Mouse (Mus musculus) lung, embryonic 14.5 days (tissue): ENCODE measurements at regions not wholly inside any gene's neighbourhood (a gene's known extent, or its start where the extent isn't known, plus 50 kb on each side); places are given as distances from the start of the nearest gene placed in this dataset.

Source experiments
- ATAC-seq: fragments of 200-750 bp; cut with Nextera tagmentation; 2 replicates; pipeline ENCODE4 v1.8.0; 2017; ENCODE audit warnings: mild to moderate bottlenecking, moderate TSS enrichment, moderate library complexity; ENCODE audit not compliant: insufficient read depth
- DNase-seq: peaks from one replicate; pipeline ENCODE4 v3.0.0-alpha.2; 2015
- H3K27ac ChIP-seq: fragments of 300-500 bp; sonication (generic); 2 replicates; pipeline ENCODE4 v1.5.1; 2014; ENCODE audit warnings: low read depth, mild to moderate bottlenecking, moderate library complexity
- H3K27me3 ChIP-seq: fragments of 300-500 bp; sonication (generic); 2 replicates; pipeline ENCODE4 v1.6.1; 2014; ENCODE audit warnings: low read length, control low read depth; ENCODE audit not compliant: insufficient read depth
- H3K36me3 ChIP-seq: fragments of 300-500 bp; sonication (generic); 2 replicates; pipeline ENCODE4 v1.6.1; 2014; ENCODE audit warnings: control low read depth; ENCODE audit not compliant: insufficient read depth
- H3K4me1 ChIP-seq: fragments of 300-500 bp; sonication (generic); 2 replicates; pipeline ENCODE4 v1.6.1; 2014; ENCODE audit warnings: antibody characterized with exemption, control low read depth; ENCODE audit not compliant: insufficient read depth
- H3K4me2 ChIP-seq: fragments of 300-500 bp; sonication (generic); 2 replicates; pipeline ENCODE4 v1.6.1; 2014; ENCODE audit warnings: mild to moderate bottlenecking
- H3K4me3 ChIP-seq: fragments of 300-500 bp; sonication (generic); 2 replicates; pipeline ENCODE4 v1.5.1; 2014; ENCODE audit warnings: low read depth, low read length
- H3K9ac ChIP-seq: fragments of 300-500 bp; sonication (generic); 2 replicates; pipeline ENCODE4 v1.6.1; 2014
- H3K9me3 ChIP-seq: fragments of 300-500 bp; sonication (generic); 2 replicates; pipeline ENCODE4 v1.6.1; 2016; ENCODE audit warnings: low read depth, low read length, control low read depth
- CTCF ChIP-seq: IDR thresholded peaks from 2 replicates; pipeline ENCODE4 v1.5.1; 2016; ENCODE audit warnings: antibody characterized with exemption, low read depth
- WGBS: fragments of 180-500 bp; shearing (Covaris S2); extraction: QIAGEN DNeasy Blood & Tissue Kit; methylation state at CpG from one replicate; pipeline ENCODE4 v1.1.7; 2014; 5-methylcytosine and 5-hydroxymethylcytosine counted together

GRCm38 (mm10) chrX:143996716-143997115 lies 63.6 kb upstream of the Dcx start:
- DNase-seq (peak; percentile 77), ATAC-seq (no peak)
- WGBS: 19% methylated on average over 4 of the region's 4 CpGs

More at GRCm38 (mm10) chrX:143996716-143997115, 63.6 kb upstream of the Dcx start:
- H3K4me2 ChIP-seq: peak overlapping the region; percentile 32; the same call in 1 of the 2 replicates
- no peaks in the 10 kb centered on the region for H3K36me3 ChIP-seq
- H3K9ac ChIP-seq: no peak overlapping the region
- peak; percentile 52 for TF ChIP-seq CTCF
- no peak overlapping the region for H3K4me3 ChIP-seq
- no peaks in the 10 kb centered on the region for H3K9me3 ChIP-seq
- no peak overlapping the region for H3K27ac ChIP-seq
- H3K27me3 ChIP-seq: no peaks in the 10 kb centered on the region
- no peaks in the 10 kb centered on the region for H3K4me1 ChIP-seq
